Mouse (Mus musculus) bone marrow macrophage, adult 2 months (primary cell): ENCODE measurements around the gene Ndufs8. TPM values are rescaled to one million over a fixed set of nuclear protein-coding genes. Genes with fewer than 3 reads are reported as not detected.

Source experiments
- H3K27ac ChIP-seq: 2 replicates; pipeline ENCODE4 v1.5.1; 2012; ENCODE audit warnings: low read depth, low read length; ENCODE audit not compliant: insufficient read depth
- H3K4me1 ChIP-seq: 2 replicates; pipeline ENCODE4 v1.6.1; 2012; ENCODE audit warnings: low read length; ENCODE audit not compliant: control insufficient read depth, insufficient read depth
- H3K4me3 ChIP-seq: 2 replicates; pipeline ENCODE4 v1.5.1; 2012; ENCODE audit warnings: mild to moderate bottlenecking, low read length, moderate library complexity; ENCODE audit not compliant: insufficient read depth
- CTCF ChIP-seq: IDR thresholded peaks from 2 replicates; pipeline ENCODE4 v1.5.1; 2012; ENCODE audit warnings: low read depth, mild to moderate bottlenecking, low read length, moderate library complexity
- POLR2A ChIP-seq: IDR thresholded peaks from 2 replicates; pipeline ENCODE4 v1.6.1; 2012; ENCODE audit warnings: mild to moderate bottlenecking, low read depth, low read length, borderline replicate concordance
- polyA plus RNA-seq: library from polyadenylated mRNA; stranded (reverse); fragments of >200 nt; gene quantifications from 2 replicates; pipeline ENCODE4 v1.2.4, GENCODE M21; 2012; ENCODE audit not compliant: missing spikeins, insufficient read depth, insufficient read length

Gene Ndufs8
- polyA plus RNA-seq, 1 experiment = 80.5 TPM

DNA sequence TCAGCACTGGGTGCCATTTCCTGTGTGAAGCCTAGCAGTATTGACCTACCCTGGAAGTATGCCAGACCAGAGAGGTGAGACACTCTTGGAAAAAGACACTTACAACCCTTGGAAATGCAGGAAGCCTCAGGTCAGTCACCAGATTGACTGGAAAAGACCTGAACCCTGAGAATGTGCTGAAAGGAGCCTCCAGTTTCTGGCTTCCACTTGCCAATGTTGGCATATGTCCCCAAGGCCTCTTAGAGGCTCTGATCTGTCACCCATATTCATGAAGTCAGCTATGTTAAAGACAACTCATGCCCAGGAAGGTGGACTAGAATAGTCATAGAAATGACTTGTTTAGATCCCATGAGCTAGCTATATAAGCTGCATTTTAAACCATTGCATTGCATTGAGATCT, 41.1 kb downstream of the Ndufs8 start:
- no peak overlapping the region for H3K27ac ChIP-seq
- TF ChIP-seq CTCF (no peak), POLR2A (no peak)
- no peak overlapping the region for H3K4me3 ChIP-seq
- H3K4me1 ChIP-seq = peaks cover 6% of the 10 kb centered on the region

DNA sequence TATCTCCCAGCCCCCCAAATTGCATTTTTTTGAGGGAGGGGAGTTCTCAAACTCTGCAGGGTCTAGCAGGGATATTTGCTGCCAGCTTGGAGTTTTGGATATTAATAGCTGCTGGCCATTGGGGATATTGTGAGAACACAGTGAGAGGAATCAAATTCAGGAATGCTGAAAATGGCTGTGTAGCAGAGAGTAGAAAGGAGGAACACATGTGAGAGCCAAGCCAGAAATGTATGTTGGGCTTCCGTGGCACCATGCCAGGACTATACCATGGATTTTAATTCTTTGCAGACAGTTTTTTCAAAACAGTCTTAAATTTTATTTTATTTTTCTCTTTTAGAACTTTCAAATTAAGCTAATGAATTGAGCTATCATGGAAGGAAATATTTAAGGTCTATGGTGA, 44.3 kb downstream of the Ndufs8 start:
- no peak overlapping the region for H3K27ac ChIP-seq
- H3K4me1 ChIP-seq = peaks cover 6% of the 10 kb centered on the region
- TF ChIP-seq CTCF (no peak), POLR2A (no peak)
- H3K4me3 ChIP-seq = no peak overlapping the region

DNA sequence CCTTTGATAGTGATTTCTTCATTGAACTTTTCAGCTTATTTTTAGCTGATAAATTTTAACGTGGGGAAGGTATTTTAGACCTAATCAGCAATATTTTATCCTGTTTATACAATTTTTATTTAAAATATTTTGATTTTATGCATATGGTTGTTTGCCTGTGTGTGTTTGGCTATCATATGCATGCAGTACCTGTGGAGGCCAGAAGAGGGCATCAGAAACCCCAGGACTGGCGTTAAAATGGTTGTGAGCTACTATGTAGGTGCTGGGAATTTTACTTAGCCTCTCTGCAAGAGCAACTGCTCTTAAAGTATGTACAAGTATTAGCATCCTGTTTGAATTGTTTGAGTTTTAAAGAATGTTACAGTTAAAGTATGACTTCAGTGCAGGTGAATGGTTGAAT, 47.6 kb downstream of the Ndufs8 start:
- H3K27ac ChIP-seq = no peak overlapping the region
- peaks cover 16% of the 10 kb centered on the region for H3K4me1 ChIP-seq
- TF ChIP-seq CTCF (no peak), POLR2A (no peak)
- no peak overlapping the region for H3K4me3 ChIP-seq

DNA sequence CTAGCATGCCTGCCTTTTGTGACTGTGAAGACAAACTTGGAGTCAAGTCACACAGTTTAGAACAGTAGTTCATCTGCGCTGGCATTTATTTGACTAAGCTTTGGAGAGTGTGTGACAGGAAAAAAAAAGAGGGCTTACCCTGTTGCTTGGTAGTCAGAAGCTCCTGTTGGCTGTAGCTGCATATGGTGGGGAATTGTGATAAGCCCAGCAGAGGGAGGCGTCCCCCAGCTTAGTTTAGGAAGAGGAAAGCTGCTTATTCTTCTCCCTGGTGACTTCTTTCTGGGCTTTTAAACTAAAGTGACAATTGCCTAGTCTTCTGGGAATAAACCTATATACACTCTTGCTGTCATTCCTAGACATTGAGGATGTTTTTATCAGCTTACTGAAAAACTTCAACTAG, 49.9 kb downstream of the Ndufs8 start:
- Histone ChIP-seq H3K27ac (no peak overlapping the region), H3K4me3 (no peak overlapping the region), H3K4me1 (peaks cover 12% of the 10 kb centered on the region)
- no peak for TF ChIP-seq POLR2A
- TF ChIP-seq CTCF = no peak

Other genes with a start within 250 kb of the Ndufs8 start
- gene Lrp5, start 226.2 kb downstream of the Ndufs8 start, polyA plus RNA-seq = 17.0 and 24.2 TPM in 2 replicates
- 5.6 and 7.2 TPM in 2 replicates for gene 1810055G02Rik, start 204.5 kb downstream of the Ndufs8 start, polyA plus RNA-seq
- 34.6 and 35.1 TPM in 2 replicates for gene Kmt5b, start 145.4 kb downstream of the Ndufs8 start, polyA plus RNA-seq
- 22.0 and 22.5 TPM in 2 replicates for gene Chka, start 61.0 kb downstream of the Ndufs8 start, polyA plus RNA-seq
- 488 and 518 TPM in 2 replicates for gene Tcirg1, start 5.6 kb downstream of the Ndufs8 start, polyA plus RNA-seq
- gene Aldh3b1, start 17.0 kb upstream of the Ndufs8 start, polyA plus RNA-seq = 83.9 and 85.6 TPM in 2 replicates
- gene Unc93b1, start 22.4 kb upstream of the Ndufs8 start, polyA plus RNA-seq = 1,272 and 1,428 TPM in 2 replicates
- gene Aldh3b3, start 45.9 kb upstream of the Ndufs8 start, polyA plus RNA-seq = not detected in 2 replicates
- not detected in 2 replicates for gene Aldh3b2, start 59.6 kb upstream of the Ndufs8 start, polyA plus RNA-seq
- gene Acy3, start 73.8 kb upstream of the Ndufs8 start, polyA plus RNA-seq = 1.1 TPM in 1 of 2 replicates, not detected in the other
- not detected in 2 replicates for gene Tbx10, start 80.0 kb upstream of the Ndufs8 start, polyA plus RNA-seq
- 7.0 and 9.9 TPM in 2 replicates for gene Nudt8, start 87.8 kb upstream of the Ndufs8 start, polyA plus RNA-seq
- gene Gm49405, start 87.9 kb upstream of the Ndufs8 start, polyA plus RNA-seq = 0.80 and 1.3 TPM in 2 replicates
- 1.4 and 3.4 TPM in 2 replicates for gene Doc2g, start 90.5 kb upstream of the Ndufs8 start, polyA plus RNA-seq
- 62.3 TPM in 2 replicates for gene Ndufv1, start 100.0 kb upstream of the Ndufs8 start, polyA plus RNA-seq
- gene Gstp1, start 125.2 kb upstream of the Ndufs8 start, polyA plus RNA-seq = 103 and 118 TPM in 2 replicates
- 2.6 TPM in 1 of 2 replicates, not detected in the other for gene Gstp2, start 133.2 kb upstream of the Ndufs8 start, polyA plus RNA-seq
- gene Gstp3, start 146.8 kb upstream of the Ndufs8 start, polyA plus RNA-seq = not detected in 2 replicates
- not detected in 2 replicates for gene Cabp2, start 168.8 kb upstream of the Ndufs8 start, polyA plus RNA-seq
- gene Cdk2ap2, start 184.4 kb upstream of the Ndufs8 start, polyA plus RNA-seq = 98.0 and 98.3 TPM in 2 replicates
- 72.3 and 86.7 TPM in 2 replicates for gene Pitpnm1, start 187.2 kb upstream of the Ndufs8 start, polyA plus RNA-seq
- 75.1 and 75.6 TPM in 2 replicates for gene Aip, start 213.1 kb upstream of the Ndufs8 start, polyA plus RNA-seq
- gene Gpr152, start 227.0 kb upstream of the Ndufs8 start, polyA plus RNA-seq = not detected in 2 replicates
- gene Cabp4, start 231.3 kb upstream of the Ndufs8 start, polyA plus RNA-seq = not detected in 2 replicates
- 276 and 314 TPM in 2 replicates for gene Coro1b, start 235.8 kb upstream of the Ndufs8 start, polyA plus RNA-seq
- gene Ptprcap, start 240.8 kb upstream of the Ndufs8 start, polyA plus RNA-seq = 0.87 and 2.3 TPM in 2 replicates